Mouse (Mus musculus) neural tube, embryonic 11.5 days (tissue): ENCODE results near the gene Smco3. TPM values are rescaled to one million over a fixed set of nuclear protein-coding genes. Genes with fewer than 3 reads are reported as not detected.

Source experiments
- ATAC-seq: fragments of 200-750 bp; cut with Nextera tagmentation; 2 replicates; pipeline ENCODE4 v1.8.0; 2017; ENCODE audit warnings: moderate number of reproducible peaks, mild to moderate bottlenecking, moderate TSS enrichment, moderate library complexity; ENCODE audit not compliant: insufficient read depth, low FRiP score, low TSS enrichment
- DNase-seq: peaks from one replicate; pipeline ENCODE4 v3.0.0-alpha.2; 2015; ENCODE audit warnings: low spot score
- H3K27ac ChIP-seq: fragments of 300-500 bp; sonication (generic); 2 replicates; pipeline ENCODE4 v1.5.1; 2014; ENCODE audit warnings: low read depth, mild to moderate bottlenecking, low read length
- H3K27me3 ChIP-seq: fragments of 300-500 bp; sonication (generic); 2 replicates; pipeline ENCODE4 v1.6.1; 2014; ENCODE audit warnings: mild to moderate bottlenecking, low read length, mixed read lengths; ENCODE audit not compliant: control insufficient read depth, insufficient read depth
- H3K36me3 ChIP-seq: fragments of 300-500 bp; sonication (generic); 2 replicates; pipeline ENCODE4 v1.6.1; 2014; ENCODE audit warnings: mild to moderate bottlenecking, low read length, moderate library complexity, mixed read lengths; ENCODE audit not compliant: control insufficient read depth, insufficient read depth
- H3K4me1 ChIP-seq: fragments of 300-500 bp; sonication (generic); 2 replicates; pipeline ENCODE4 v1.6.1; 2014; ENCODE audit warnings: low read length, mixed read lengths; ENCODE audit not compliant: control insufficient read depth, insufficient read depth
- H3K4me2 ChIP-seq: fragments of 300-500 bp; sonication (generic); 2 replicates; pipeline ENCODE4 v1.6.1; 2014; ENCODE audit warnings: low read depth, mild to moderate bottlenecking, moderate library complexity
- H3K4me3 ChIP-seq: fragments of 300-500 bp; sonication (generic); 2 replicates; pipeline ENCODE4 v1.5.1; 2014; ENCODE audit warnings: low read depth, low read length
- H3K9ac ChIP-seq: fragments of 300-500 bp; sonication (generic); 2 replicates; pipeline ENCODE4 v1.6.1; 2014; ENCODE audit warnings: mild to moderate bottlenecking, low read length
- H3K9me3 ChIP-seq: fragments of 300-500 bp; sonication (generic); 2 replicates; pipeline ENCODE4 v1.6.1; 2016; ENCODE audit warnings: low read length; ENCODE audit not compliant: control insufficient read depth
- WGBS: fragments of 180-500 bp; shearing (Covaris S2); extraction: QIAGEN DNeasy Blood & Tissue Kit; methylation state at CpG from one replicate; pipeline ENCODE4 v1.1.7; 2014; 5-methylcytosine and 5-hydroxymethylcytosine counted together
- polyA plus RNA-seq: library from polyadenylated mRNA; unstranded; fragments of >200 nt; fragmentation: Nextera tagmentation; extraction: Ambion mirVana; gene quantifications from 2 replicates; pipeline ENCODE4 v1.2.1, GENCODE M21; 2014

Smco3 gene
- polyA plus RNA-seq, 1 experiment from 2014 or later, result 1.0 TPM

- no peak for ATAC-seq
- H3K36me3 ChIP-seq, result no peaks in the 10 kb centered on the region
- no peaks in the 10 kb centered on the region for H3K27me3 ChIP-seq
- H3K9ac ChIP-seq, result no peak overlapping the region
- no peak overlapping the region for H3K27ac ChIP-seq
- WGBS, result 95% methylated on average over 5 of the region's 5 CpGs
- H3K4me3 ChIP-seq, result no peak overlapping the region
- DNase-seq, result no peak
- no peak overlapping the region for H3K4me2 ChIP-seq
- no peaks in the 10 kb centered on the region for H3K9me3 ChIP-seq
- no peaks in the 10 kb centered on the region for H3K4me1 ChIP-seq
These were observed 30.1 kb upstream of the Smco3 start for GRCm38 (mm10) chr6:136865360-136865759.

DNA sequence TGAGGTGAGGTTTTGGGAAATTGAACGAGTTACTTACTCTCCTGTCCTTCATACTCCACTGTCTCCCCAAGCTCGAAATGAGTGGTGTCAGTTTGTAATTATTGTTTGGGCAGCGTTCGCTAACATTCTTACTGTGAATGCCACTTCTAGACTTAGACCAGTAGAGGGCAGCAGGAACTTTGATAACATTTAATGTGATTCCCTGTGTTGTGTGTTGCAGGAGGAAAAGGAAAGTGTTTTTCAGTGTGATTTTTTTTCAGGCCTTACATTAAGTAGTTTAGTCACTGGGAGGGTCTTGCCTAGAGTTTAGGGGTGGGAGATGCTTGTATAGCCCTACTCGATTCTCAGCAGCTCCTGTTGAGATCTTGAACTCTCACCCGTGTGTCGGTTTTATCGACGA, 25.8 kb upstream of the Smco3 start:
- H3K4me2 ChIP-seq, result no peak overlapping the region
- H3K36me3 ChIP-seq, result no peaks in the 10 kb centered on the region
- WGBS, result 52% methylated on average over 9 of the region's 9 CpGs
- DNase-seq (peak; percentile 28), ATAC-seq (0 out of 2 replicates have a peak, but pooled peaks have one; percentile 20)
- H3K9ac ChIP-seq, result no peak overlapping the region
- no peak overlapping the region for H3K4me3 ChIP-seq
- no peaks in the 10 kb centered on the region for H3K9me3 ChIP-seq
- no peaks in the 10 kb centered on the region for H3K4me1 ChIP-seq
- H3K27me3 ChIP-seq, result no peaks in the 10 kb centered on the region
- H3K27ac ChIP-seq, result no peak overlapping the region

GRCm38 (mm10) chr6:136858420-136858819, 23.2 kb upstream of the Smco3 start:
- Histone ChIP-seq H3K4me2 (no peak overlapping the region), H3K27me3 (no peaks in the 10 kb centered on the region), H3K9me3 (no peaks in the 10 kb centered on the region), H3K4me3 (no peak overlapping the region), H3K9ac (no peak overlapping the region), H3K4me1 (no peaks in the 10 kb centered on the region), H3K36me3 (no peaks in the 10 kb centered on the region), H3K27ac (no peak overlapping the region)
- ATAC-seq (no peak), DNase-seq (no peak)
- WGBS, result 80% methylated on average over 8 of the region's 8 CpGs

DNA sequence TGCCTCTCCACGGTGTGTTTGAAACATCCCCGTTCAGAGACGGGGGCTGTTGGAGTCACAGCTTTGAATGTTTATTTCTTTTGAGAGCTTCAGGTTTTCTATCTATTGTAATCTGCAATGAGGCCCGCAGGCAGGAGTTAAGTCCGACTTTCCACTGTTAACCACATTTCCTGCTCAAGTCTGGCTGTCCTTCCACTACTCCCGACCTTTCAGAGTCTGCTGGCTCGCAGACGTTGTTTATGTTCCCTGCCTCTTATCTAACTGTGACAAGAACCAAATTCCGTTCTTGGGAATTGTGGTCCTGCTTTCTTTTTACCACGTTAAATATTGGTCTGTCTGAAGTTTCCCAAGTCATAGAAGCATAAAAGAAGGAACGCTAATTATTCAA, 22.6 kb upstream of the Smco3 start:
- Histone ChIP-seq H3K27me3 (no peaks in the 10 kb centered on the region), H3K4me3 (no peak overlapping the region), H3K36me3 (no peaks in the 10 kb centered on the region), H3K4me2 (no peak overlapping the region), H3K4me1 (no peaks in the 10 kb centered on the region), H3K9ac (no peak overlapping the region), H3K27ac (0 out of 2 replicates have a peak overlapping the region, but pooled peaks have one; percentile 3), H3K9me3 (no peaks in the 10 kb centered on the region)
- DNase-seq (no peak), ATAC-seq (no peak)
- 58% methylated on average over 11 of the region's 11 CpGs for WGBS

DNA sequence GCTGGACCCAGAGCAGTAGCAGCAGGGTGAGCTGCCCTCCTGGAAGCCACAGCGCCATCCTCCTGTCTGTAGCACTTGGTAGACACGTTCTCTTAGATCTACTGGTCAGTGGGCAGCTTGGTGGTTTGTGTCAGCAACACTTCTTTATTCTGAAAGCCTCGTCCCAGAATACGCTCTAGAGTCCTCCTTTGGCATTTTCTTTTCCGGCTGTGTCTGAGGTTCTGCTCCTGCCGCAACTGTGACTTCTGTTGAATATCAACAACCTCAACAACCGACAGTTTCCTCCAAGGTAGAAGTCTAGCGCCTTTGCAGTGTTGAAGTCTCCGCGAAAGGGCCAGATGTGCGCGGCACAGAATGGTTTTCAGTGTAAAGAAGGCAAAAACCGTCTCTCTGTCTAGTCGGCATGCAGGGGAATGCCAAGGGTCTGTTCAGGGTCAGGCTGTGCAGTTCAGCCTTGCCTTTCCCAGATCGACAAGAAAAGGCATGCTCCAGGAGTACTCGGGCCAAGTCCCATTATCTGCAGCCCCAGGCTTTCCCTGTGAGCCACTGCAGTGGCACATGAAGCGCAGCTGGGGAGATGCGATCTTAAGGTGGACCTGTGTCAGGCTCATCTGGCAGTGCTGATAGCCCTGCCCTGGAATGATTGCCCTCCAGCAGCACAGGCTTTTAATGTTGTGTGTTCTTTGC, 22.1 kb upstream of the Smco3 start, which contains the start of gene Art4:
TSS of gene Art4 (minus strand) at position 548 of the 687 bp plus-strand sequence.
- Histone ChIP-seq H3K36me3 (no peaks in the 10 kb centered on the region), H3K9me3 (no peaks in the 10 kb centered on the region), H3K4me1 (no peaks in the 10 kb centered on the region), H3K9ac (no peak within 1 kb of the TSS), H3K4me2 (no peak within 1 kb of the TSS), H3K4me3 (no peak within 1 kb of the TSS), H3K27me3 (no peaks in the 10 kb centered on the region), H3K27ac (0 out of 2 replicates have a peak within 1 kb of the TSS, but pooled peaks have one; percentile 3)
- 78% methylated on average over 18 of the region's 18 CpGs for WGBS
- no peak for ATAC-seq
- DNase-seq, result no peak

DNA sequence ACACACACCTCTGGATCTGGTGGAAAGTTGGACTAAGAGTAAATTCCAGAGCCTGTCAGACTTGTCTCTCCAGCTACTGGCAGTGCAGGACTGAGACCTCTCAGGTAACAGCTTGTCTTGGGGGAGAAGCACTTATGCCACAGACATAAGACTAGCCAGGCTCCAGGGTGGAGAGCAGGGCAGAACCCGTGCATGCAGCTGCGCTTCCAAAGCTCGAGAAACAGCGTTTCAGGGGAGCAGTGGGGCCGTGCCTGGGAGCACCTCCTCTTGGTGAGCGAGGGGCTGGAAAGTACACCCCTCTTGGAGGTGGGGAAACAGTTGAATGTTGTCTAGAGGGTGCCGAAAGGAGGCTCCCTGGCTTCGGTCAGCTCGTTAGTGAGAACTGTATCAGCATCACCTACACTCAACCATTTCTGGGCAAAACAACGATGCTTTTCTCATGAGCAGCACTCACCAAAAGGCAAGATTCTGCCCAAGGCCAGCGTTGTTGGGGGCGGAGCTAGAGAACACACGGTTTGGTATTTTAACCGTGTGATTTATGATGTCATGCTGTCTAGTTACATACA, 20.9 kb upstream of the Smco3 start:
- no peaks in the 10 kb centered on the region for H3K36me3 ChIP-seq
- no peak overlapping the region for H3K27ac ChIP-seq
- no peaks in the 10 kb centered on the region for H3K9me3 ChIP-seq
- no peaks in the 10 kb centered on the region for H3K27me3 ChIP-seq
- no peak overlapping the region for H3K4me2 ChIP-seq
- H3K4me1 ChIP-seq, result no peaks in the 10 kb centered on the region
- no peak overlapping the region for H3K4me3 ChIP-seq
- no peak overlapping the region; the same call in 1 of the 2 replicates for H3K9ac ChIP-seq
- ATAC-seq (no peak), DNase-seq (no peak)
- WGBS, result 65% methylated on average over 14 of the region's 14 CpGs

DNA sequence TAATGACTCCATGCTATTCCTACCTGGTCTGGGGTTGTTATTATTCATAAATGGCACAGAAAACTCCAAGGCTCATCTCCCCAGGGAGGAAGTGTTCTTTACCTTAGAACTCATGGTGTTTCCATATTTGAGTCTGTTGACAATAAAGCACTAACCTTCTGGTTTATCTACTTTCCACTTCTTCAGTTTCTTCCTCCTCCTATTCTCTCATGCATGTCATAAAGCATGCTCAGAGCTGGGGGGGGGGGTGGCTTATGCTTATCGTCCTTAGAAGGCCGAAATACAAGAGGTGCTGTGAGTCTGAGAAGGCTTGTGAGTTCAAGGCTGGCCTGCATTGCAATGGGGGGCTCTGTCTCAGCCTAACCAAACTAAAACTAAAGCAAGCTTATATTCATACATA, 19.9 kb upstream of the Smco3 start:
- DNase-seq, result no peak
- Histone ChIP-seq H3K4me2 (no peak overlapping the region), H3K9me3 (no peaks in the 10 kb centered on the region), H3K4me1 (no peaks in the 10 kb centered on the region), H3K36me3 (no peaks in the 10 kb centered on the region), H3K27me3 (no peaks in the 10 kb centered on the region), H3K27ac (no peak overlapping the region), H3K9ac (no peak overlapping the region), H3K4me3 (no peak overlapping the region)
- no peak for ATAC-seq
- WGBS, result 88% methylated on average over 2 of the region's 2 CpGs

- Histone ChIP-seq H3K4me3 (no peak overlapping the region), H3K27ac (no peak overlapping the region), H3K4me1 (no peaks in the 10 kb centered on the region), H3K4me2 (no peak overlapping the region), H3K27me3 (no peaks in the 10 kb centered on the region), H3K36me3 (no peaks in the 10 kb centered on the region), H3K9ac (no peak overlapping the region), H3K9me3 (no peaks in the 10 kb centered on the region)
- ATAC-seq, result no peak
- 87% methylated on average over 11 of the region's 11 CpGs for WGBS
- DNase-seq, result no peak
These were observed 19.1 kb upstream of the Smco3 start for GRCm38 (mm10) chr6:136854361-136854781.

DNA sequence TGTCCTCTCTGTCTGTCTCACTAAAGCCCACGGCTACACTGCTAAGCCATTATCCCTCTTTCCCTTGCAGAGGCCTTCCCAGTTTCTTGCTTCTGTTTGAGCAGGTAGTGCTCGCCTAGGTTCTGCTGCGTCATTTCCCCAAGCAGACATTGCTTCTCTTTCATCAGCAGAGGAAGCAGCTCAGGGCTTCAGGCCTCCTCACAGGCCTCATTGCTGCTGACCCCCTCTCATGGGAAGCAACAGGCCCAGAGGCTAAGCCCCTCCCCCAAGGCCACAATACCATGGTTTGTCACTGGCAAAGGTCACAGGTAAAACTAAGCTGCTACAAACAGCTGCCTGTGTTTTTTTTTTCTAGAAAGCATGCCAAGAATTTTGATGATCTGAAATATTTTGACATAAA, 17.5 kb upstream of the Smco3 start:
- WGBS, result 64% methylated on average over 3 of the region's 3 CpGs
- Histone ChIP-seq H3K4me1 (no peaks in the 10 kb centered on the region), H3K36me3 (no peaks in the 10 kb centered on the region), H3K27me3 (no peaks in the 10 kb centered on the region), H3K9me3 (no peaks in the 10 kb centered on the region), H3K4me2 (no peak overlapping the region), H3K27ac (no peak overlapping the region), H3K9ac (no peak overlapping the region), H3K4me3 (no peak overlapping the region)
- DNase-seq (no peak), ATAC-seq (no peak)
